Mouse (Mus musculus) regulatory T cell (primary cell): ENCODE data around the gene Fam136a.

Experiments
- in situ Hi-C: fragments of 300-600 bp; cut with MboI, MseI; formaldehyde crosslinking; loops from one replicate; pipeline ENCODE4 v1.15.1; 2025; ENCODE audit warnings: high pct_unique_total_duplicates

Gene Fam136a

GRCm38 (mm10) chr6:86395969-86396368, 30.5 kb downstream of the Fam136a start:
- in situ Hi-C loops, result no loop called here

- in situ Hi-C loops, result no loop called here
These were observed 31.3 kb downstream of the Fam136a start, which contains the start of gene Pcyox1 for GRCm38 (mm10) chr6:86396581-86397256. TSS of gene Pcyox1 (minus strand) at chr6:86397154.

- in situ Hi-C loops, result no loop called here
These were observed 32.0 kb downstream of the Fam136a start for GRCm38 (mm10) chr6:86397257-86397980.

GRCm38 (mm10) chr6:86398986-86399385, 33.5 kb downstream of the Fam136a start:
- in situ Hi-C loops, result no loop called here

GRCm38 (mm10) chr6:86399995-86400394, 34.5 kb downstream of the Fam136a start:
- in situ Hi-C loops, result loop anchor here (5.0 kb wide), 1 partner anchor 33 kb away; the partner anchor contains the start of gene Fam136a

- in situ Hi-C loops, result loop anchor here (5.0 kb wide), 1 partner anchor 34 kb away; the partner anchor contains the start of gene Fam136a
These were observed 35.5 kb downstream of the Fam136a start for GRCm38 (mm10) chr6:86400972-86401371.

- in situ Hi-C loops, result loop anchor here (5.0 kb wide), 1 partner anchor 36 kb away; the partner anchor contains the start of gene Fam136a
These were observed 37.5 kb downstream of the Fam136a start for GRCm38 (mm10) chr6:86402681-86403607.

GRCm38 (mm10) chr6:86403728-86404099, 38.3 kb downstream of the Fam136a start:
- in situ Hi-C loops, result loop anchor here (5.0 kb wide), 1 partner anchor 36 kb away; the partner anchor contains the start of gene Fam136a

GRCm38 (mm10) chr6:86404100-86404861, 38.8 kb downstream of the Fam136a start, which contains the start of gene Tia1:
TSS of gene Tia1 (plus strand) at chr6:86404219.
- in situ Hi-C loops, result loop anchor here (5.0 kb wide), 1 partner anchor 37 kb away; the partner anchor contains the start of gene Fam136a

GRCm38 (mm10) chr6:86404996-86405395, 39.5 kb downstream of the Fam136a start:
- in situ Hi-C loops, result loop anchor here (5.0 kb wide), 1 partner anchor 38 kb away; the partner anchor contains the start of gene Fam136a

GRCm38 (mm10) chr6:86406306-86406705, 40.9 kb downstream of the Fam136a start:
- in situ Hi-C loops, result no loop called here

GRCm38 (mm10) chr6:86418711-86419110, 53.3 kb downstream of the Fam136a start:
- in situ Hi-C loops, result no loop called here

- in situ Hi-C loops, result no loop called here
These were observed 53.8 kb downstream of the Fam136a start for GRCm38 (mm10) chr6:86419239-86419638.
